ENCODE assay signal across 8 mouse cellular contexts in the genomic region with DNA sequence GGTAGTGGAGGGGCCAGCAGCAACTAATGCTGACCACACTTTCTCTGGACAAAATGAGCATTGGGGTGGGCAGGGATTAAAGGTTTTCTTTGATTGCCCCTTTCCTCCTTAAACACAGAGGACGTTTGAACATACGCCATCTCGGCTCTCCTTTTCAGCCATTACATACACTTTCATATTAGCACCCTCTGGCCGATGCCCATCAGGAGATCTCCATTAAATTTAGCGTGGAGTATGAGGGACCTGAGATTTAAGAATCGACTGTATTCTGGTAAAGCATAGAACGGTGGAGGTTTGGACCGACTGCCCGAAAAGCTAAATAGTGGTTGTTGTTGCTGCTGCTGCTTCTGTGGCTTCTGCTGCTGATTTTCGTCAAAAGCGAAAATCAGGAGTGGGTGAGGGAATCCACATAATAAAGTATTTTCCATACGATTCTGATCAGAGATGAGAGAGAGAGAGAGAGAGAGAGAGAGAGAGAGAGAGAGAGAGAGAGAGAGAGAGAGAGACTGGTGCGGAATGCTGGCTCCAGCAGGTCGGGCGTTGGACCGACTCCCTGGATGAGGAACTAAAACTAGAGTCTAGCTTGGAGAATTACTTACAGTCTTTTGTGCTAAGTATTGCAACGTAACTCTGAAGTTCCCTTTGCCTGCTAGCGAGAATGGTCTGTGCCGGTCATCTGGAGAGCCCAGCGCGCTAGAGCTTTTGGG. TPM values are rescaled to one million over a fixed set of nuclear protein-coding genes. Genes with fewer than 3 reads are reported as not detected.
DNase-seq lines count a peak whose midpoint lies in the region; ATAC-seq lines count a peak whose summit lies in the region.

No protein-coding gene starts in this region.

- ATAC-seq in midbrain, embryonic 11.5 days (ENCODE audit: low FRiP score), result no peak
- no peak for ATAC-seq in midbrain, embryonic 15.5 days (replicated peaks)
- no peak for ATAC-seq in heart, embryonic 15.5 days (replicated peaks; ENCODE audit: insufficient number of reproducible peaks, insufficient read depth, low FRiP score, low read depth)
- ATAC-seq in liver, embryonic 13.5 days (ENCODE audit: low read depth), result no peak; the same call in 1 of the 2 replicates

- no peak overlapping the region for H3K9ac ChIP-seq in midbrain, embryonic 11.5 days (ENCODE audit: low read length)
- H3K9ac ChIP-seq in midbrain, embryonic 15.5 days, result no peak overlapping the region
- no peak overlapping the region for H3K9ac ChIP-seq in heart, embryonic 15.5 days
- no peak overlapping the region for H3K9ac ChIP-seq in liver, embryonic 13.5 days

- H3K27me3 ChIP-seq in midbrain, embryonic 11.5 days (ENCODE audit: control insufficient read depth, insufficient read depth, low read length), result peaks cover 87% of the 10 kb centered on the region
- peaks cover 61% of the 10 kb centered on the region for H3K27me3 ChIP-seq in midbrain, embryonic 15.5 days (replicated peaks)
- H3K27me3 ChIP-seq in heart, embryonic 15.5 days, result peaks cover 94% of the 10 kb centered on the region
- H3K27me3 ChIP-seq in liver, embryonic 13.5 days, result peaks cover 99% of the 10 kb centered on the region

- H3K27ac ChIP-seq in midbrain, embryonic 11.5 days (ENCODE audit: low read depth, low read length), result no peak overlapping the region
- H3K27ac ChIP-seq in midbrain, embryonic 15.5 days, result no peak overlapping the region
- no peak overlapping the region for H3K27ac ChIP-seq in heart, embryonic 15.5 days
- no peak overlapping the region for H3K27ac ChIP-seq in liver, embryonic 13.5 days

- peaks cover 13% of the 10 kb centered on the region for H3K4me1 ChIP-seq in midbrain, embryonic 11.5 days (ENCODE audit: control insufficient read depth, insufficient read depth, low read length)
- H3K4me1 ChIP-seq in midbrain, embryonic 15.5 days, result peaks cover 13% of the 10 kb centered on the region
- H3K4me1 ChIP-seq in heart, embryonic 15.5 days (replicated peaks), result peaks cover 32% of the 10 kb centered on the region
- peaks cover 13% of the 10 kb centered on the region for H3K4me1 ChIP-seq in liver, embryonic 13.5 days (replicated peaks)

- no peaks in the 10 kb centered on the region for H3K9me3 ChIP-seq in midbrain, embryonic 11.5 days (ENCODE audit: control insufficient read depth, low read length)
- H3K9me3 ChIP-seq in midbrain, embryonic 15.5 days, result no peaks in the 10 kb centered on the region
- no peaks in the 10 kb centered on the region for H3K9me3 ChIP-seq in heart, embryonic 15.5 days (replicated peaks)
- no peaks in the 10 kb centered on the region for H3K9me3 ChIP-seq in liver, embryonic 13.5 days (replicated peaks)

- H3K4me3 ChIP-seq in midbrain, embryonic 11.5 days (ENCODE audit: low read depth, low read length), result no peak overlapping the region
- no peak overlapping the region for H3K4me3 ChIP-seq in midbrain, embryonic 15.5 days
- H3K4me3 ChIP-seq in heart, embryonic 15.5 days, result peak overlapping the region; percentile 40
- peak overlapping the region; percentile 32; the same call in 1 of the 2 replicates for H3K4me3 ChIP-seq in liver, embryonic 13.5 days (replicated peaks)

- peak overlapping the region; percentile 8; the same call in 1 of the 2 replicates for H3K4me2 ChIP-seq in midbrain, embryonic 11.5 days
- H3K4me2 ChIP-seq in midbrain, embryonic 15.5 days, result no peak overlapping the region
- H3K4me2 ChIP-seq in heart, embryonic 15.5 days, result peak overlapping the region; percentile 58
- peak overlapping the region; percentile 39 for H3K4me2 ChIP-seq in liver, embryonic 13.5 days

- WGBS in midbrain, embryonic 11.5 days, result 2% methylated on average over 21 of the region's 21 CpGs
- under 1% methylated on average over 21 of the region's 21 CpGs for WGBS in midbrain, embryonic 15.5 days
- 2% methylated on average over 21 of the region's 21 CpGs for WGBS in heart, embryonic 15.5 days
- WGBS in liver, embryonic 13.5 days (ENCODE audit: insufficient replicate concordance), result 3% methylated on average over 21 of the region's 21 CpGs

- peak; percentile 95 for DNase-seq in midbrain, embryonic 11.5 days (ENCODE audit: low spot score, missing footprints)
- DNase-seq in liver, embryonic 13.5 days, result no peak
- no peak for DNase-seq in spleen, postnatal 14 days (ENCODE audit: low spot score in 2 of 2)
- no peak for DNase-seq in c-Kit-positive CD71-positive TER-119-positive erythroid progenitor cells, embryonic 14.5 days (ENCODE audit: low spot score)
- no peak for DNase-seq in B cell, adult 2 months
- no peak for DNase-seq in thymus, postnatal 36 days

- H3K36me3 ChIP-seq in midbrain, embryonic 11.5 days (ENCODE audit: control insufficient read depth, insufficient read depth, low read length), result no peaks in the 10 kb centered on the region
- no peaks in the 10 kb centered on the region for H3K36me3 ChIP-seq in midbrain, embryonic 15.5 days (replicated peaks)
- no peaks in the 10 kb centered on the region for H3K36me3 ChIP-seq in heart, embryonic 15.5 days
- H3K36me3 ChIP-seq in liver, embryonic 13.5 days, result no peaks in the 10 kb centered on the region

RNA-seq across cellular contexts. Expression of gene Lhx8, which starts 1.2 kb away (rescaled TPM):
- 0.27 TPM in 1 of 2 replicates, not detected in the other for polyA plus RNA-seq in midbrain, embryonic 11.5 days (2014; fragmentation: Nextera tagmentation; extraction: Ambion mirVana)
- polyA plus RNA-seq in midbrain, embryonic 15.5 days (2015; fragmentation: Nextera tagmentation; extraction: Ambion mirVana), result 1.9 and 4.4 TPM in 2 replicates
- polyA plus RNA-seq in heart, embryonic 15.5 days (2015; fragmentation: Nextera tagmentation; extraction: Ambion mirVana), result 0.44 and 0.64 TPM in 2 replicates
- polyA plus RNA-seq in liver, embryonic 13.5 days (2015; fragmentation: Nextera tagmentation; extraction: Ambion mirVana), result not detected in 2 replicates

Comparison
In these comparisons a context has a peak if more than half of its experiments do, and no peak if none do; other contexts are left out.
1. H3K4me3 ChIP-seq: peak in heart, embryonic 15.5 days (single experiment) and liver, embryonic 13.5 days (single experiment); none in midbrain, embryonic 11.5 days (single experiment) and midbrain, embryonic 15.5 days (single experiment).